Mouse (Mus musculus): ENCODE measurements at regions not wholly inside any gene's neighbourhood (a gene's known extent, or its start where the extent isn't known, plus 50 kb on each side); places are given as distances from the start of the nearest gene placed in this dataset.

GRCm38 (mm10) chr11:24688160-24688782 lies 610.4 kb downstream of the Bcl11a start:
- DNase-seq (ENCODE audit: low spot score), result no peak

GRCm38 (mm10) chr11:24689807-24690333 lies 612.0 kb downstream of the Bcl11a start:
- DNase-seq (ENCODE audit: low spot score), result peak; percentile 5

- DNase-seq (ENCODE audit: low spot score), result no peak
Observed at GRCm38 (mm10) chr11:24693926-24694325, 616.1 kb downstream of the Bcl11a start.

GRCm38 (mm10) chr11:24695010-24695720 lies 617.3 kb downstream of the Bcl11a start:
- no peak for DNase-seq (ENCODE audit: low spot score)

GRCm38 (mm10) chr11:24696561-24696960 lies 618.7 kb downstream of the Bcl11a start:
- DNase-seq (ENCODE audit: low spot score), result no peak

- DNase-seq (ENCODE audit: low spot score), result no peak
Observed at GRCm38 (mm10) chr11:24708790-24709189, 630.9 kb downstream of the Bcl11a start.

GRCm38 (mm10) chr11:24716539-24717287 lies 638.9 kb downstream of the Bcl11a start:
- no peak for DNase-seq (ENCODE audit: low spot score)

GRCm38 (mm10) chr11:24724259-24724937 lies 646.5 kb downstream of the Bcl11a start:
- DNase-seq (ENCODE audit: low spot score), result no peak

- no peak for DNase-seq (ENCODE audit: low spot score)
Observed at GRCm38 (mm10) chr11:24726331-24726730, 648.5 kb downstream of the Bcl11a start.

- DNase-seq (ENCODE audit: low spot score), result no peak
Observed at GRCm38 (mm10) chr11:24727404-24727803, 649.5 kb downstream of the Bcl11a start.

- no peak for DNase-seq (ENCODE audit: low spot score)
Observed at GRCm38 (mm10) chr11:24731431-24731830, 653.6 kb downstream of the Bcl11a start.

GRCm38 (mm10) chr11:24739710-24740255 lies 661.9 kb downstream of the Bcl11a start:
- no peak for DNase-seq (ENCODE audit: low spot score)

- no peak for DNase-seq (ENCODE audit: low spot score)
Observed at GRCm38 (mm10) chr11:24740466-24740865, 662.6 kb downstream of the Bcl11a start.

GRCm38 (mm10) chr11:24742561-24742960 lies 664.7 kb downstream of the Bcl11a start:
- DNase-seq (ENCODE audit: low spot score), result no peak

GRCm38 (mm10) chr11:24743439-24743838 lies 665.6 kb downstream of the Bcl11a start:
- no peak for DNase-seq (ENCODE audit: low spot score)

- no peak for DNase-seq (ENCODE audit: low spot score)
Observed at GRCm38 (mm10) chr11:24745841-24746240, 668.0 kb downstream of the Bcl11a start.

GRCm38 (mm10) chr11:24750144-24750779 lies 672.4 kb downstream of the Bcl11a start:
- DNase-seq (ENCODE audit: low spot score), result no peak

GRCm38 (mm10) chr11:24758130-24758529 lies 680.3 kb downstream of the Bcl11a start:
- no peak for DNase-seq (ENCODE audit: low spot score)

- DNase-seq (ENCODE audit: low spot score), result no peak
Observed at GRCm38 (mm10) chr11:24783470-24783869, 705.6 kb downstream of the Bcl11a start.

- no peak for DNase-seq (ENCODE audit: low spot score)
Observed at GRCm38 (mm10) chr11:24789120-24789519, 711.3 kb downstream of the Bcl11a start.

GRCm38 (mm10) chr11:24795510-24796211 lies 717.8 kb downstream of the Bcl11a start:
- no peak for DNase-seq (ENCODE audit: low spot score)
